Mouse (Mus musculus): ENCODE measurements around the gene Tbc1d1. TPM values are rescaled to one million over a fixed set of nuclear protein-coding genes. Genes with fewer than 3 reads are reported as not detected.
A peak's percentile ranks its signal among the peaks of the same experiment; 100 is the strongest.

Tbc1d1 gene
- total and polyA plus RNA-seq, 2 experiments = 2.2 to 8.1 TPM

DNA sequence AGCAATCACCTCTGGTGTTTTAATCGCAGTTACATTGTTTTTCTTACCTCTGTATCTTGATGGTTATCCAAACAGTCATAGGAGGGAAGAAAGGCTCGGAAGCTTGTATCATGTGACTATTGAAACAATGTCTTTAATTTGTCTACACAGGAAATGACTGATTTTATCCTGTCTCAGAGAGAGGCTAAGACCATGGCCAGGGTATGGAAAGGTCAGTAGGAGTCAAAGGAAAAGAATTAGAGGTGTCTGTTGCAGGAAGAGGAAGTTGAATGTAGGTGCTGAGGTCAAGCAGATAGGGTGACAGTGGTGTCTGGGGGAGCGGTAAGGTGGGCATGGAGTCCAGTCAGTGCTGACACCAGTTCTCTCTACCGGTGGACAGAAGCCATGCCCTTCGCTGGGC lies 45.0 kb downstream of the Tbc1d1 start:
- TF ChIP-seq CTCF (IDR thresholded peaks at IDR 0.05; ENCODE audit: low read depth, low read length) = no peak
- no peak for TF ChIP-seq POLR2A (IDR thresholded peaks at IDR 0.05; ENCODE audit: extremely low read depth, insufficient read depth, low read length)
- Histone ChIP-seq H3K4me1 (ENCODE audit: control insufficient read depth, insufficient read depth, low read length) (peaks cover 2% of the 10 kb centered on the region; the same call in 1 of the 2 replicates), H3K4me3 (ENCODE audit: insufficient read depth, low read depth, low read length) (no peak overlapping the region), H3K27me3 (ENCODE audit: control insufficient read depth, insufficient read depth, low read length) (no peaks in the 10 kb centered on the region), H3K9ac (ENCODE audit: low read depth, low read length) (no peak overlapping the region), H3K36me3 (ENCODE audit: control insufficient read depth, insufficient read depth, low read length) (no peaks in the 10 kb centered on the region), H3K27ac (replicated peaks; ENCODE audit: insufficient read depth, low read depth, low read length) (no peak overlapping the region), H3K79me2 (ENCODE audit: control insufficient read depth, insufficient read depth, low read length) (no peaks in the 10 kb centered on the region; the same call in 1 of the 2 replicates)
- 65% methylated on average over 5 of the region's 5 CpGs for WGBS
- no peak for DNase-seq (ENCODE audit: extremely low read depth, low read depth, low spot score)

DNA sequence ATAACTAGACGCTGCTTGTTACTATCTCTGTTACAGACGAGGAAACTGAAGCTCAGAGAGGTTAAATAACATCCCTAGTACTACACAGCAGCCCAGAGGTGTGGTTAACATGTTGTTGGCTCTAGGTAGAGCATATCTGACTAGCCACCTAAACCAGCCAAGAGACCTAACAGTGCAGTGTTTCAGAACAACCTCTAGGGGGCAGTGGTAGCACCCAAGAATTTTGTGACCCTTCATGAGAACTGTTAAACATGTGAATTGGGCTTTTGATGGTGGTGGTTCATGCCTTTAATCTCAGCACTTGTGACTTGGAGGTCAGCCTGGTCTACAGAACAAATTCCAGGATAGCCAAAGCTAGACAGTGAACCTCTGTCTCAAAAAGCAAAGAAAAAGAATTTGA lies 46.2 kb downstream of the Tbc1d1 start:
- Histone ChIP-seq H3K4me1 (ENCODE audit: control insufficient read depth, insufficient read depth, low read length) (peaks cover 2% of the 10 kb centered on the region; the same call in 1 of the 2 replicates), H3K36me3 (ENCODE audit: control insufficient read depth, insufficient read depth, low read length) (no peaks in the 10 kb centered on the region), H3K27ac (replicated peaks; ENCODE audit: insufficient read depth, low read depth, low read length) (no peak overlapping the region), H3K9ac (ENCODE audit: low read depth, low read length) (no peak overlapping the region), H3K27me3 (ENCODE audit: control insufficient read depth, insufficient read depth, low read length) (no peaks in the 10 kb centered on the region), H3K4me3 (ENCODE audit: insufficient read depth, low read depth, low read length) (no peak overlapping the region), H3K79me2 (ENCODE audit: control insufficient read depth, insufficient read depth, low read length) (no peaks in the 10 kb centered on the region; the same call in 1 of the 2 replicates)
- peak; percentile 58 for DNase-seq (ENCODE audit: extremely low read depth, low read depth, low spot score)
- TF ChIP-seq POLR2A (IDR thresholded peaks at IDR 0.05; ENCODE audit: extremely low read depth, insufficient read depth, low read length) = no peak
- peak; percentile 64 for TF ChIP-seq CTCF (IDR thresholded peaks at IDR 0.05; ENCODE audit: low read depth, low read length)
- 30% methylated on average over 2 of the region's 2 CpGs for WGBS

DNA sequence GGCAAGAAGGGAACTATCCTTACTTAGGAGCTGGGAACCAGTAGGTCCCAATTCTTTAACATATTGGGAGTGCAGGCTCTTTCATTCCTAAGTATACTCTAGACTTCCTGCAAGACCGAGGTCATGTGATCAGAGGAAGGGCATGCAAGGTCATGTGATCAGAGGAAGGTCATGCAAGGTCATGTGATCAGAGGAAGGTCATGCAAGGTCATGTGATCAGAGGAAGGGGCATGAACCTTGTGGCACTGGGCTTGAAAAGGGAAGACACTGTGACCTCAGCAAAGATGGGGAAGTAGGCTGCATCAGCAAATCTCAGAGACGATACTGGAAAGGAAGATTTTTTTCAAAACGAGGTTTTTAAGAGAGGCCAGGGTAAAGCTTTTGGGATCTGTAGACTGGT lies 49.5 kb downstream of the Tbc1d1 start:
- no peaks in the 10 kb centered on the region; the same call in 1 of the 2 replicates for H3K79me2 ChIP-seq (ENCODE audit: control insufficient read depth, insufficient read depth, low read length)
- H3K4me1 ChIP-seq (ENCODE audit: control insufficient read depth, insufficient read depth, low read length) = peaks cover 2% of the 10 kb centered on the region; the same call in 1 of the 2 replicates
- H3K27me3 ChIP-seq (ENCODE audit: control insufficient read depth, insufficient read depth, low read length) = no peaks in the 10 kb centered on the region
- H3K36me3 ChIP-seq (ENCODE audit: control insufficient read depth, insufficient read depth, low read length) = no peaks in the 10 kb centered on the region
- DNase-seq (ENCODE audit: extremely low read depth, low read depth, low spot score) = peak; percentile 46
- H3K27ac ChIP-seq (replicated peaks; ENCODE audit: insufficient read depth, low read depth, low read length) = 0 out of 2 replicates have a peak overlapping the region, but pooled peaks have one; percentile 38
- TF ChIP-seq POLR2A (IDR thresholded peaks at IDR 0.05; ENCODE audit: extremely low read depth, insufficient read depth, low read length) = no peak
- no peak for TF ChIP-seq CTCF (IDR thresholded peaks at IDR 0.05; ENCODE audit: low read depth, low read length)
- no peak overlapping the region for H3K9ac ChIP-seq (ENCODE audit: low read depth, low read length)
- WGBS = 59% methylated on average over 3 of the region's 3 CpGs
- no peak overlapping the region for H3K4me3 ChIP-seq (ENCODE audit: insufficient read depth, low read depth, low read length)

DNA sequence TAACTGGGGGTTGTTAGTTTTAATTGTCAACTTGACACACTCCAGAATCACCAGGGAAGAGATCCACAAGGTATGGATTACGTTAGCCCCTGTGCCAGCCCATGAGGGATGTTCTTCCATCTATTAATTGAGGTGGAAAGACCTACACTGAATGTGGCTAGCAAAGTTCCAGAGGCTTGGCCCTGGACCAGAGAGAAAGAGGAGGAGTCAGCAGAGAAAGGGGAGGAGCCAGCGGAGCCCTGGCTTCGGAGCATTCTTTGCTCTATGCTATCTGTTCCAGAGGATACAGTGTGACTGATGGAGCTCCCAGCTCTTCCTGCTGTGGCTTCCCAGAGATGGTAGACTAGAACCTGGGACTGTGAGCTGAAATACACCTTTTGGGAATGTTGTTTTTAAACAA lies 50.3 kb downstream of the Tbc1d1 start:
- no peak for TF ChIP-seq CTCF (IDR thresholded peaks at IDR 0.05; ENCODE audit: low read depth, low read length)
- TF ChIP-seq POLR2A (IDR thresholded peaks at IDR 0.05; ENCODE audit: extremely low read depth, insufficient read depth, low read length) = no peak
- DNase-seq (ENCODE audit: extremely low read depth, low read depth, low spot score) = no peak
- Histone ChIP-seq H3K79me2 (ENCODE audit: control insufficient read depth, insufficient read depth, low read length) (no peaks in the 10 kb centered on the region), H3K9ac (ENCODE audit: low read depth, low read length) (no peak overlapping the region), H3K27ac (replicated peaks; ENCODE audit: insufficient read depth, low read depth, low read length) (no peak overlapping the region), H3K4me3 (ENCODE audit: insufficient read depth, low read depth, low read length) (no peak overlapping the region), H3K36me3 (ENCODE audit: control insufficient read depth, insufficient read depth, low read length) (no peaks in the 10 kb centered on the region), H3K4me1 (ENCODE audit: control insufficient read depth, insufficient read depth, low read length) (peaks cover under 1% of the 10 kb centered on the region; the same call in 1 of the 2 replicates), H3K27me3 (ENCODE audit: control insufficient read depth, insufficient read depth, low read length) (no peaks in the 10 kb centered on the region)
- 59% methylated on average over 3 of the region's 3 CpGs for WGBS

DNA sequence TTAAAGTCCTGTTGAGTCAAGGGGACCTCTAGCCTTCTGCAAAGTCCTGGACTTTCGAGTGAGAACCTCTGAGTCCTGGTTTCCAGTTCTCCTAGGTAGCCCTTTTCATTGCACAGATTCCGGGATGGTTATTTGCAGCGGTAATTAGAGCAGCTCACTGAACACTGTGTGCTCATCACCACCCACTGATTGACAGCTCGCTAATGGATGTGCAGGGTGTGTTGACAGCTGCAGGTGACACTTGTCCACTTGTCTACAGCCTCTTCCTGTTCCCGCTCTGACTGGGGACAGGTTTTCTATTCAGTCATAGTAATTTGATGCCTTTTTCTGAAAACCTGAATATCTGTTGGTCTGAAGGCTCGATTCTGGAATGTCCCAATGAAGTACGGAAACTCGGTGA lies 50.8 kb downstream of the Tbc1d1 start:
- no peak overlapping the region for H3K9ac ChIP-seq (ENCODE audit: low read depth, low read length)
- H3K4me3 ChIP-seq (ENCODE audit: insufficient read depth, low read depth, low read length) = no peak overlapping the region
- TF ChIP-seq POLR2A (IDR thresholded peaks at IDR 0.05; ENCODE audit: extremely low read depth, insufficient read depth, low read length) (no peak), CTCF (IDR thresholded peaks at IDR 0.05; ENCODE audit: low read depth, low read length) (no peak)
- peaks cover 2% of the 10 kb centered on the region; the same call in 1 of the 2 replicates for H3K4me1 ChIP-seq (ENCODE audit: control insufficient read depth, insufficient read depth, low read length)
- H3K27ac ChIP-seq (replicated peaks; ENCODE audit: insufficient read depth, low read depth, low read length) = no peak overlapping the region
- H3K27me3 ChIP-seq (ENCODE audit: control insufficient read depth, insufficient read depth, low read length) = no peaks in the 10 kb centered on the region
- H3K79me2 ChIP-seq (ENCODE audit: control insufficient read depth, insufficient read depth, low read length) = no peaks in the 10 kb centered on the region
- DNase-seq (ENCODE audit: extremely low read depth, low read depth, low spot score) = no peak
- no peaks in the 10 kb centered on the region for H3K36me3 ChIP-seq (ENCODE audit: control insufficient read depth, insufficient read depth, low read length)
- 92% methylated on average over 8 of the region's 8 CpGs for WGBS

DNA sequence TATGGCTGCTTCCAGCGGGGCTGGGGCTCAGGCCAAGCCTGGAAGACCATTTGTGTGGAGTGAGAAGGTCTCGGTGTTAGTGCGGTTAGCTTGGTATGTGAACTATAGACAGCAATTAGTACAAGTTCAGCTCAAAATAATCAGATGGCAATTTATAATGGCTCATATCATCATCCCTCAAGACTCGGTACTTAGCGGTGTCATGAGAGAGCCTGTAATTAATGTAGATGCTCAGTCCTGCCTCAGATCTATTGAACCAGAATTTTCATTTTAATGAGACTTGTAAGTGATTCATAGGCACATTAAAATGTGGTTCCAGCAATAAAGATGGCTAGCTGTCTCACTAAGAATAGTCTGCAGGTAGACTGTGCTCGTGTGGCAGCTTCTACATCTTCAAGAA lies 51.7 kb downstream of the Tbc1d1 start:
- H3K4me3 ChIP-seq (ENCODE audit: insufficient read depth, low read depth, low read length) = no peak overlapping the region
- no peak overlapping the region for H3K9ac ChIP-seq (ENCODE audit: low read depth, low read length)
- H3K27me3 ChIP-seq (ENCODE audit: control insufficient read depth, insufficient read depth, low read length) = no peaks in the 10 kb centered on the region
- DNase-seq (ENCODE audit: extremely low read depth, low read depth, low spot score) = no peak
- no peaks in the 10 kb centered on the region for H3K79me2 ChIP-seq (ENCODE audit: control insufficient read depth, insufficient read depth, low read length)
- no peaks in the 10 kb centered on the region for H3K36me3 ChIP-seq (ENCODE audit: control insufficient read depth, insufficient read depth, low read length)
- 98% methylated on average over 6 of the region's 6 CpGs for WGBS
- no peak overlapping the region for H3K27ac ChIP-seq (replicated peaks; ENCODE audit: insufficient read depth, low read depth, low read length)
- TF ChIP-seq POLR2A (IDR thresholded peaks at IDR 0.05; ENCODE audit: extremely low read depth, insufficient read depth, low read length) = no peak
- TF ChIP-seq CTCF (IDR thresholded peaks at IDR 0.05; ENCODE audit: low read depth, low read length) = no peak
- peaks cover 2% of the 10 kb centered on the region; the same call in 1 of the 2 replicates for H3K4me1 ChIP-seq (ENCODE audit: control insufficient read depth, insufficient read depth, low read length)

Measured in liver, adult 2 months (tissue).